Mouse (Mus musculus): ENCODE measurements around the gene Tmed6. TPM values are rescaled to one million over a fixed set of nuclear protein-coding genes. Genes with fewer than 3 reads are reported as not detected.
A peak's percentile ranks its signal among the peaks of the same experiment; 100 is the strongest.
"Not testable (repeated sequence)": the region's sequence is repeated elsewhere in the genome, so short reads cannot be mapped to it uniquely, and the experiment has no call there.

Tmed6 gene
- polyA plus RNA-seq, 1 experiment from 2014 or later: not detected

DNA sequence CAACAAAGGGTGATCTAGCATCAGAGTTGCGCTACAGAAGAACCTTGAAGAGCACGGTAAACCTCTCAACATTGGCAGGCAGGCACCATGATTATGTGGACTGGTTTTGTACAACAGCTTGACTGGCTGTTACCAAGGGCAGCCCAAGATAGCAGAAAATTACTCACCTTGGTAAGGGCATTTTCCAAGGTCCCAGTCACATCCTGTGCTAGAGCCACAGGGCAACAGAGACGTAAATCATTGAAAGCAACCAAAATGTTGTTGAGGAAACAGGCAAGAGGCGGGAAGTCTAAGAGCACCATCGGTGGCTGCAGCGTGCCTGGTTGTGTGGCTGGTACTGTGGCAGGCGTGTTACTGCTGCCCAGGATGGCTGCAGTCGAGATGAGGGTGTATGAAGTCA, 13.4 kb downstream of the Tmed6 start:
- no peak overlapping the region for H3K4me2 ChIP-seq (ENCODE audit: low read depth)
- no peaks in the 10 kb centered on the region for H3K27me3 ChIP-seq (ENCODE audit: control insufficient read depth, insufficient read depth, low read length)
- H3K27ac ChIP-seq (ENCODE audit: low read depth, low read length): no peak overlapping the region
- no peaks in the 10 kb centered on the region for H3K9me3 ChIP-seq (ENCODE audit: control insufficient read depth, low read length)
- H3K4me1 ChIP-seq (ENCODE audit: control insufficient read depth, insufficient read depth, low read length): peaks cover 11% of the 10 kb centered on the region; the same call in 1 of the 2 replicates
- WGBS: 92% methylated on average over 8 of the region's 8 CpGs
- ATAC-seq (ENCODE audit: insufficient read depth, low FRiP score, low TSS enrichment): no peak
- no peak overlapping the region for H3K9ac ChIP-seq (ENCODE audit: low read length)
- H3K4me3 ChIP-seq (ENCODE audit: low read depth, low read length): no peak overlapping the region
- H3K36me3 ChIP-seq (ENCODE audit: control insufficient read depth, insufficient read depth, low read length): peaks cover 26% of the 10 kb centered on the region
- no peak for DNase-seq (ENCODE audit: low spot score)

DNA sequence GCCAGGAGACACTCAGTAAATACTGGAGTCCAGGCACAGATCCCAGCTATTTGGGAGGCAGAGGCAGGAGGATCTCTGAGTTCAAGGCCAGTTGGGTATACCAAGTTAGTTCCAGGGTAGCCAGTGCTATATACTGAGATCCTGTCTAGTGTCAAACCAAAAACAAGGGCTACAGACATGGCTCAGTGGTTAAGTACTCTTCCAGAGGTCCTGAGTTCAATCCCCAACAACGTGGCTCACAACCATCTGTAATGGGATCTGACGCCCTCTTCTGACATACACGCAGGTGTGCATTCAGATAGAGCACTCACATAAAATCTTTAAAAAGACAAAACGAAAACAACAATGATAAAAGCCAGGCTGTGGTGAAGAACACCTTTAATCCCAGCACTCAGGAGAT, 16.0 kb downstream of the Tmed6 start:
- 94% methylated on average over 4 of the region's 4 CpGs for WGBS
- no peak overlapping the region for H3K27ac ChIP-seq (ENCODE audit: low read depth, low read length)
- no peak overlapping the region for H3K4me2 ChIP-seq (ENCODE audit: low read depth)

DNA sequence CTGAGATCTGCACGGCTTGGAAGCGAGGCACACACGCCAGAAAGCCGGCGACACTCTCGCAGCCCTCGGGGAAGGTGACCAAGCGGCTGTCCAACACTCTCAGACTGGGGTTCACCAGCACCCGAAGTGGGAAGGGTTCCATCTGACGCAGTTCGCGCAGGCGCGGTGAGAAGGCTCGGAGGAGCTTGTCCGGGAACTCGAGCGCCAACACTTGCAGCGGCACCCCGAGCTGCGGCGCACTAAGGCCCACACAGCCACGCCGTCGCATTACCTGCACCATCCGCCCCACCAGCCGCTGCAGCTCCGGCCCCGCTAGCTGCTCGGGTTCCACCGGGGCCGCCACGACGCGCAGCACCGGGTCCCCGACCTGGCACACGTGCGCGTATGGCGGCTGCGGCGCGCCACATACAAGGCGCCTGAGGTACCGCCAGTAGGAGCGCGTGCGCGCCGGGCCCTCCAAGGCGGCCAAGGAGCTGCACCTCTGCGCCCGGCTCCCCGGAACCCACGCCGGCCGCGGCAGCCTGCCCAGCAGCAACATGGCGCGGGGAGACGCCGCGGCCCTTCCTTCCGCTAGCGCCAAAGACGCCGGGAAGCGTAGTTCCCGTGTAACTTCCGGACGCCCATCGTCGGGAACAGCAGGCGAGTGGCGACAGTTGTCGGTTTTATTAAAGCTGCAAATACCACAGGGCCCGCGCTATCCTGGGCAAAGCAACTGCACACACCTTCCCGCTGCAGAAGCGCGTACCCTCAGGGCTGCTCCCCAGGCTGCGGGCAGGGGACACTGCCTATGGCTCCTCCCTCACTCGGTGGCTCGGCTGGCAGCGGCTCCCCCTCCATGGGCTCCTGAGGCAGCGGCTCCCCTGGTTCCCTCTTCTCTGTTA, 17.1 kb downstream of the Tmed6 start, which contains the start of gene Pdf:
Pdf (minus strand) TSS at position 554 of the 881 bp plus-strand sequence.
- Histone ChIP-seq H3K36me3 (ENCODE audit: control insufficient read depth, insufficient read depth, low read length) (peaks cover 39% of the 10 kb centered on the region), H3K4me2 (ENCODE audit: low read depth) (peak within 1 kb of the TSS; percentile 93), H3K9ac (ENCODE audit: low read length) (peak within 1 kb of the TSS; percentile 89), H3K27me3 (ENCODE audit: control insufficient read depth, insufficient read depth, low read length) (no peaks in the 10 kb centered on the region), H3K4me3 (ENCODE audit: low read depth, low read length) (peak within 1 kb of the TSS; percentile 83), H3K27ac (ENCODE audit: low read depth, low read length) (peak within 1 kb of the TSS; percentile 85), H3K4me1 (ENCODE audit: control insufficient read depth, insufficient read depth, low read length) (0 out of 2 replicates have a peak, but pooled peaks cover 4% of the 10 kb centered on the region), H3K9me3 (ENCODE audit: control insufficient read depth, low read length) (no peaks in the 10 kb centered on the region)
- DNase-seq (ENCODE audit: low spot score): peak; percentile 80
- peak; percentile 83 for ATAC-seq (ENCODE audit: insufficient read depth, low FRiP score, low TSS enrichment)
- under 1% methylated on average over 76 of the region's 87 CpGs for WGBS

More for the DNA sequence above, 16.0 kb downstream of the Tmed6 start:
- Histone ChIP-seq H3K36me3 (ENCODE audit: control insufficient read depth, insufficient read depth, low read length) (peaks cover 36% of the 10 kb centered on the region), H3K4me1 (ENCODE audit: control insufficient read depth, insufficient read depth, low read length) (0 out of 2 replicates have a peak, but pooled peaks cover 4% of the 10 kb centered on the region), H3K9ac (ENCODE audit: low read length) (no peak overlapping the region), H3K4me3 (ENCODE audit: low read depth, low read length) (no peak overlapping the region), H3K27me3 (ENCODE audit: control insufficient read depth, insufficient read depth, low read length) (no peaks in the 10 kb centered on the region), H3K9me3 (ENCODE audit: control insufficient read depth, low read length) (no peaks in the 10 kb centered on the region)
- DNase-seq (ENCODE audit: low spot score) (no peak), ATAC-seq (ENCODE audit: insufficient read depth, low FRiP score, low TSS enrichment) (no peak)

DNA sequence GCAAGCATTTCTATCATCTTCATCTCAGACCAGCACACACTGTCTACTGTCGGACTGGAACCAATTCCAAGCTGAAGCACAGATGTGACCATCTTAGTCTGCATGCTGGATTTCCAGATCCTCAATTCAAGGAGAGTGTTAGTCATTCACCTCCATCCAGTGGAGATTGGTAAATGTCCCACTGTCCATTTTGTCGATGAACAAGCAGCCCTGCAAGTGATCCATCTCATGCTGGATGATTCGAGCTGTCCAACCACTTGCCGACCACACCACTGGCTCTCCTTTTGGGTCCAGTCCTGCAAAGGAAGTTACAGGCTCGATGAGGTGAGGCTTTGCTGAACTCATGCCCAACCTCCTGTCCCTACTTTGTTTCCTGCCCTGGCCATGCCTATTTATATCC, 18.5 kb downstream of the Tmed6 start:
- DNase-seq (ENCODE audit: low spot score) (no peak), ATAC-seq (ENCODE audit: insufficient read depth, low FRiP score, low TSS enrichment) (no peak)
- Histone ChIP-seq H3K9ac (ENCODE audit: low read length) (no peak overlapping the region), H3K4me2 (ENCODE audit: low read depth) (0 out of 2 replicates have a peak overlapping the region, but pooled peaks have one; percentile 93), H3K27me3 (ENCODE audit: control insufficient read depth, insufficient read depth, low read length) (no peaks in the 10 kb centered on the region), H3K9me3 (ENCODE audit: control insufficient read depth, low read length) (no peaks in the 10 kb centered on the region), H3K27ac (ENCODE audit: low read depth, low read length) (no peak overlapping the region), H3K36me3 (ENCODE audit: control insufficient read depth, insufficient read depth, low read length) (peaks cover 29% of the 10 kb centered on the region), H3K4me3 (ENCODE audit: low read depth, low read length) (no peak overlapping the region), H3K4me1 (ENCODE audit: control insufficient read depth, insufficient read depth, low read length) (0 out of 2 replicates have a peak, but pooled peaks cover 4% of the 10 kb centered on the region)
- WGBS: 92% methylated on average over 5 of the region's 5 CpGs

DNA sequence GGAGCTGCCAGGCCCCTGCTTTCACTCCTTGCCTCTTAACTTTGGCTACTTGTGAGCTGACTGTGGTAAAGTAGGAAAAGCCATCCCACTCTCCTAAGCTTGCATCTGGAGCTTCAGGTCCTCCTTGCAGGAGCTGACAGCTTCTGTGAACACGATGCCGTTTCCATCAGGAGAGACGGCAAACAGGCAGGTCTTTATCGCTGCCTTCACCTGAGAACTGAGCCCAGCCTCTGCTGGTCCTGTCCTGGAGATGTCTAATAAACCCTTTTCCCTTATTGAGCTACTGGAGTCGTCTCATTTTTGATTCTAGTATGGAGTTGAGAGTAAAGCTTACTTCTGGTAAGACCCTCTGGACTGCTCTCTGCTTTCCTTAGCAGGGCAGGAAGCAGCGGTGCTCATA, 20.0 kb downstream of the Tmed6 start:
- DNase-seq (ENCODE audit: low spot score) (no peak), ATAC-seq (ENCODE audit: insufficient read depth, low FRiP score, low TSS enrichment) (no peak)
- H3K27ac ChIP-seq (ENCODE audit: low read depth, low read length): no peak overlapping the region
- no peak overlapping the region for H3K4me3 ChIP-seq (ENCODE audit: low read depth, low read length)
- H3K9me3 ChIP-seq (ENCODE audit: control insufficient read depth, low read length): no peaks in the 10 kb centered on the region
- no peaks in the 10 kb centered on the region for H3K27me3 ChIP-seq (ENCODE audit: control insufficient read depth, insufficient read depth, low read length)
- 0 out of 2 replicates have a peak, but pooled peaks cover 4% of the 10 kb centered on the region for H3K4me1 ChIP-seq (ENCODE audit: control insufficient read depth, insufficient read depth, low read length)
- WGBS: 89% methylated on average over 6 of the region's 6 CpGs
- no peak overlapping the region for H3K9ac ChIP-seq (ENCODE audit: low read length)
- H3K36me3 ChIP-seq (ENCODE audit: control insufficient read depth, insufficient read depth, low read length): peaks cover 23% of the 10 kb centered on the region
- H3K4me2 ChIP-seq (ENCODE audit: low read depth): no peak overlapping the region

DNA sequence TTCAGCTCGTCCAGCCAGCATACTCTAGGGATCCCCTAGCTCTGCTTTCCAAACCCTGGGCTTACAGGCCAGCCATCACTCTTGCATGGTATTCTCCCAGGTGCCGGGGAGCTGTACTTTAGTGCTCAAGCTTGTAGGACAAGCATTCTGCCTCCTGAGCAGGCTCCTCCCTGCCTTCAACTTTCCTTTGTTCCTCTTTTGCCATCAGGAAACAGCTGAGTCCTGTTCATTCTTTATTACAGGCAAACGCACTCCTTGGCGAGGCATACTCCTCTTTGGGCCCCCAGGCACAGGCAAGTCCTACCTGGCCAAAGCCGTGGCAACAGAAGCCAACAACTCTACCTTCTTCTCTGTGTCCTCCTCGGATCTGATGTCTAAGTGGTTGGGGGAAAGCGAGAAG, 24.8 kb downstream of the Tmed6 start:
- Histone ChIP-seq H3K9ac (ENCODE audit: low read length) (no peak overlapping the region), H3K9me3 (ENCODE audit: control insufficient read depth, low read length) (no peaks in the 10 kb centered on the region), H3K27me3 (ENCODE audit: control insufficient read depth, insufficient read depth, low read length) (no peaks in the 10 kb centered on the region), H3K4me1 (ENCODE audit: control insufficient read depth, insufficient read depth, low read length) (no peaks in the 10 kb centered on the region), H3K36me3 (ENCODE audit: control insufficient read depth, insufficient read depth, low read length) (peaks cover 17% of the 10 kb centered on the region), H3K4me3 (ENCODE audit: low read depth, low read length) (no peak overlapping the region), H3K27ac (ENCODE audit: low read depth, low read length) (no peak overlapping the region), H3K4me2 (ENCODE audit: low read depth) (no peak overlapping the region)
- DNase-seq (ENCODE audit: low spot score) (no peak), ATAC-seq (ENCODE audit: insufficient read depth, low FRiP score, low TSS enrichment) (no peak)
- 86% methylated on average over 7 of the region's 7 CpGs for WGBS

DNA sequence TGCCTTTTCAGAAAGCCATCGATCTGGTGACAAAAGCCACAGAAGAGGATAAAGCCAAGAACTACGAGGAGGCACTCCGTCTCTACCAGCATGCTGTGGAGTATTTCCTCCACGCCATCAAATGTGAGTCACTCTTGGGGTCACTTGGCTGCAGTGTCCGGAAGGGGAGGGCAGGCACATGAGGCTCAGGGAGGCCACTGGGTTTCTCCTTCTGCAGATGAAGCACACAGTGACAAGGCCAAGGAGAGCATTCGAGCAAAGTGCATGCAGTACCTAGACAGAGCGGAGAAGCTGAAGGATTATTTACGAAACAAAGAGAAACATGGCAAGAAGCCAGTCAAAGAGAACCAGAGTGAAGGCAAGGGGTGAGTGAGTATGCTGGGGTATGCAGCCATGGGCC, 28.8 kb downstream of the Tmed6 start:
- DNase-seq (ENCODE audit: low spot score) (no peak), ATAC-seq (ENCODE audit: insufficient read depth, low FRiP score, low TSS enrichment) (no peak)
- no peak overlapping the region for H3K4me2 ChIP-seq (ENCODE audit: low read depth)
- H3K27me3 ChIP-seq (ENCODE audit: control insufficient read depth, insufficient read depth, low read length): no peaks in the 10 kb centered on the region
- peaks cover 3% of the 10 kb centered on the region for H3K36me3 ChIP-seq (ENCODE audit: control insufficient read depth, insufficient read depth, low read length)
- no peaks in the 10 kb centered on the region for H3K9me3 ChIP-seq (ENCODE audit: control insufficient read depth, low read length)
- no peak overlapping the region for H3K4me3 ChIP-seq (ENCODE audit: low read depth, low read length)
- H3K9ac ChIP-seq (ENCODE audit: low read length): no peak overlapping the region
- 94% methylated on average over 8 of the region's 8 CpGs for WGBS
- H3K4me1 ChIP-seq (ENCODE audit: control insufficient read depth, insufficient read depth, low read length): peaks cover 8% of the 10 kb centered on the region
- no peak overlapping the region for H3K27ac ChIP-seq (ENCODE audit: low read depth, low read length)

DNA sequence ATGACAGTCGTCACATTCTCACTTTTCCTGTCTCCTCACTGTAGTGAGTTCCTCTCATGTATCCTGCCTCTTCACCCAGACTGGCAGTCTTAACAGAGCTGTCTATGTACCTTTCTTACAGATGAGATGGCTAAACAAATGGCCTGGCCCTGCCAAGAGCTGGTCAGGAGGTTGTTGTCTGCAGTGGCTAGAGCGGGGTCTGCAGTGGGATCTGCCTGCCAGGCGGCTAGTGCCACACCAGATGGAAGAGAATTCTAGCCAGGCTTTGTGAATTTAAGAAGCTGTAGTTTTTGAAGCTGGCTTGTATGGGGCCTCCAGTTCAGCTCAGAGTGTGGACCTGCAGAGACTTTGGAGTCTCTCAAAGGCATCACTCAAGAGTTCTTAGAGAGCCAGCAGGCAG, 29.8 kb downstream of the Tmed6 start:
- Histone ChIP-seq H3K27me3 (ENCODE audit: control insufficient read depth, insufficient read depth, low read length) (no peaks in the 10 kb centered on the region), H3K9ac (ENCODE audit: low read length) (no peak overlapping the region), H3K4me2 (ENCODE audit: low read depth) (no peak overlapping the region), H3K27ac (ENCODE audit: low read depth, low read length) (no peak overlapping the region), H3K36me3 (ENCODE audit: control insufficient read depth, insufficient read depth, low read length) (peaks cover 2% of the 10 kb centered on the region), H3K9me3 (ENCODE audit: control insufficient read depth, low read length) (no peaks in the 10 kb centered on the region), H3K4me3 (ENCODE audit: low read depth, low read length) (no peak overlapping the region), H3K4me1 (ENCODE audit: control insufficient read depth, insufficient read depth, low read length) (peaks cover 8% of the 10 kb centered on the region)
- no peak for ATAC-seq (ENCODE audit: insufficient read depth, low FRiP score, low TSS enrichment)
- WGBS: 84% methylated on average over 3 of the region's 3 CpGs
- no peak for DNase-seq (ENCODE audit: low spot score)

DNA sequence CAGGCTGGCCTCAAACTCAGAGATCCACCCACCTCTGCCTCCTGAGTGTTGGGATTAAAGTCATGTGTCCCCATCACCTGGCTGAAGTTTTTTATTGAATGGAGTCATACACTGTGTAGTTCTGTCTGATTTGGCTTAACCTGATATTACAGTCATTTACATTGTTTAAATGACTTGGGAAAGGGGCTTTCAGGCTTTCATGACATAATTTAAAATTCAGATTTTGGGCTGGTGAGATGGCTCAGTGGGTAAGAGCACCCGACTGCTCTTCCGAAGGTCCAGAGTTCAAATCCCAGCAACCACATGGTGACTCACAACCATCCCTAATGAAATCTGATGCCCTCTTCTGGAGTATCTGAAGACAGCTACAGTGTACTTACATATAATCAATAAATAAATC, 31.8 kb downstream of the Tmed6 start:
- WGBS: 94% methylated on average over 2 of the region's 2 CpGs
- not testable (repeated sequence) for H3K9me3 ChIP-seq (ENCODE audit: control insufficient read depth, low read length); H3K4me3 ChIP-seq (ENCODE audit: low read depth, low read length); H3K4me1 ChIP-seq (ENCODE audit: control insufficient read depth, insufficient read depth, low read length); DNase-seq (ENCODE audit: low spot score); H3K36me3 ChIP-seq (ENCODE audit: control insufficient read depth, insufficient read depth, low read length); H3K4me2 ChIP-seq (ENCODE audit: low read depth); H3K9ac ChIP-seq (ENCODE audit: low read length); H3K27me3 ChIP-seq (ENCODE audit: control insufficient read depth, insufficient read depth, low read length); ATAC-seq (ENCODE audit: insufficient read depth, low FRiP score, low TSS enrichment); H3K27ac ChIP-seq (ENCODE audit: low read depth, low read length)
